Mouse (Mus musculus) urinary bladder, adult 18-20 months (tissue): ENCODE data around the gene Slco6c1.

Source experiments
- DNase-seq, 2 experiments: peaks; one replicate each; pipeline ENCODE4 v3.0.0; 2022; ENCODE audit warnings: low spot score in 2 of 2, mixed read lengths in 2 of 2

Slco6c1 gene

GRCm38 (mm10) chr1:97128201-97128600 is at the start of gene Slco6c1:
Gene Slco6c1, minus strand, starts transcription at chr1:97128301.
- DNase-seq = no peak

- DNase-seq = no peak
These were observed 89.1 kb downstream of the Slco6c1 start for GRCm38 (mm10) chr1:97038982-97039381.

GRCm38 (mm10) chr1:97038548-97038947 is 89.6 kb downstream of the Slco6c1 start:
- no peak for DNase-seq

- no peak for DNase-seq
These were observed 90.1 kb downstream of the Slco6c1 start for GRCm38 (mm10) chr1:97037955-97038354.

- no peak for DNase-seq
These were observed 106.7 kb downstream of the Slco6c1 start for GRCm38 (mm10) chr1:97021388-97021787.

- DNase-seq = no peak
These were observed 108.7 kb downstream of the Slco6c1 start for GRCm38 (mm10) chr1:97019404-97019803.

GRCm38 (mm10) chr1:97018978-97019377 is 109.1 kb downstream of the Slco6c1 start:
- peak in 1 of 2 experiments; percentile 29 for DNase-seq
